Comparison of ENCODE assay signal across 16 mouse cellular contexts in the genomic region with DNA sequence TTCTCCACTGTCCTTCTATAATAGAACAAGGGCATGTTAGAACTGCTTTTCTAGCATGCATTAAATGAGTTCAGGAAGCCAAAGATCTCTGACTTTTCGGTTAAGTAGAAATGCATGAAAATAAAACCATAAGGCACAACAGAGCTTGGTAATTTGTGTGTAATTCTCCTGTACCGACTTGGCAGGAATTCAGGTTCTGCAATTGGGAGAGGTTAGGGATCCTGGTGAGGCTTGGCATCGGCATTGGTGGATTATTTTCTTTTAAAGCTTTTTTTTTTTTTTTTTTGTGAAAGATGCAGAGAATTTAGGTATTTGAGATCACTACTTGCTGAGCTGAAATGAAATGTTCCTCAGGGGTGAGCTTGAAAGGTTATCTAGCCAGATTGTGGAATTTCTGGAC.
"Had no signal": no experiment of that assay in that cellular context is flagged by ENCODE, and none has a peak within 500 bp of the region (broad histone marks: within the 10 kb centered on the region; RNA-seq: fewer than 3 reads in every experiment).

No protein-coding gene starts in this region.

- H3K9ac ChIP-seq: limb, embryonic 12.5 days; liver, embryonic 13.5 days; liver, postnatal 0 days; lung, embryonic 15.5 days; midbrain, embryonic 15.5 days; neural tube, embryonic 12.5 days had no signal

- H3K36me3 ChIP-seq: limb, embryonic 12.5 days; liver, embryonic 13.5 days; lung, embryonic 15.5 days; midbrain, embryonic 15.5 days; neural tube, embryonic 12.5 days had no signal

- H3K27me3 ChIP-seq: limb, embryonic 12.5 days; liver, embryonic 13.5 days; lung, embryonic 15.5 days; megakaryocyte, embryonic 14.5 days; midbrain, embryonic 15.5 days; neural tube, embryonic 12.5 days had no signal

- H3K4me2 ChIP-seq: limb, embryonic 12.5 days; liver, embryonic 13.5 days; lung, embryonic 15.5 days; midbrain, embryonic 11.5 days; midbrain, embryonic 15.5 days; neural tube, embryonic 12.5 days had no signal

- H3K4me1 ChIP-seq: limb, embryonic 12.5 days; liver, embryonic 13.5 days; lung, embryonic 15.5 days; megakaryocyte, embryonic 14.5 days; midbrain, embryonic 15.5 days; neural tube, embryonic 12.5 days had no signal

- H3K27ac ChIP-seq: limb, embryonic 12.5 days; liver, embryonic 13.5 days; lung, embryonic 15.5 days; macrophage; midbrain, embryonic 15.5 days; neural tube, embryonic 12.5 days had no signal

- DNase-seq: kidney, adult 9 months; kidney, postnatal 10 days; kidney, postnatal 4 days; liver; liver, embryonic 13.5 days; liver, postnatal 0 days; lung, postnatal 14 days; thymus, adult 18-20 months; thymus, postnatal 14 days had no signal

- H3K9me3 ChIP-seq: limb, embryonic 12.5 days; liver, embryonic 13.5 days; lung, embryonic 15.5 days; midbrain, embryonic 15.5 days; neural tube, embryonic 12.5 days had no signal

- H3K4me3 ChIP-seq: limb, embryonic 12.5 days; liver, embryonic 13.5 days; lung, embryonic 15.5 days; megakaryocyte, embryonic 14.5 days; midbrain, embryonic 15.5 days; neural tube, embryonic 12.5 days had no signal

- ATAC-seq: liver, postnatal 0 days; midbrain, embryonic 15.5 days had no signal
